Mouse (Mus musculus): Measurements from ENCODE around the gene Lenep. TPM values are rescaled to one million over a fixed set of nuclear protein-coding genes. Genes with fewer than 3 reads are reported as not detected.

Gene Lenep
- polyA plus RNA-seq, 1 experiment from 2014 or later, result 0.55 TPM

Other genes with a start within 250 kb of the Lenep start
- gene Hcn3, start 242.6 kb downstream of the Lenep start, polyA plus RNA-seq (2014; fragmentation: Nextera tagmentation; extraction: Ambion mirVana), result 1.4 and 1.9 TPM in 2 replicates
- 32.7 and 35.1 TPM in 2 replicates for gene Clk2, start 238.0 kb downstream of the Lenep start, polyA plus RNA-seq (2014; fragmentation: Nextera tagmentation; extraction: Ambion mirVana)
- 92.9 and 95.1 TPM in 2 replicates for gene Scamp3, start 225.3 kb downstream of the Lenep start, polyA plus RNA-seq (2014; fragmentation: Nextera tagmentation; extraction: Ambion mirVana)
- gene Fam189b, start 219.7 kb downstream of the Lenep start, polyA plus RNA-seq (2014; fragmentation: Nextera tagmentation; extraction: Ambion mirVana), result 28.3 and 28.7 TPM in 2 replicates
- gene Gba, start 199.9 kb downstream of the Lenep start, polyA plus RNA-seq (2014; fragmentation: Nextera tagmentation; extraction: Ambion mirVana), result 37.0 and 37.4 TPM in 2 replicates
- gene Thbs3, start 187.6 kb downstream of the Lenep start, polyA plus RNA-seq (2014; fragmentation: Nextera tagmentation; extraction: Ambion mirVana), result 24.2 and 26.4 TPM in 2 replicates
- gene Mtx1, start 175.7 kb downstream of the Lenep start, polyA plus RNA-seq (2014; fragmentation: Nextera tagmentation; extraction: Ambion mirVana), result 182 and 196 TPM in 2 replicates
- 56.3 and 58.2 TPM in 2 replicates for gene Muc1, start 173.7 kb downstream of the Lenep start, polyA plus RNA-seq (2014; fragmentation: Nextera tagmentation; extraction: Ambion mirVana)
- gene Krtcap2, start 156.8 kb downstream of the Lenep start, polyA plus RNA-seq (2014; fragmentation: Nextera tagmentation; extraction: Ambion mirVana), result 297 and 314 TPM in 2 replicates
- 4.9 and 5.1 TPM in 2 replicates for gene Trim46, start 156.5 kb downstream of the Lenep start, polyA plus RNA-seq (2014; fragmentation: Nextera tagmentation; extraction: Ambion mirVana)
- 144 and 186 TPM in 2 replicates for gene Dpm3, start 143.4 kb downstream of the Lenep start, polyA plus RNA-seq (2014; fragmentation: Nextera tagmentation; extraction: Ambion mirVana)
- gene Slc50a1, start 132.2 kb downstream of the Lenep start, polyA plus RNA-seq (2014; fragmentation: Nextera tagmentation; extraction: Ambion mirVana), result 86.5 TPM in 2 replicates
- 39.3 and 45.0 TPM in 2 replicates for gene Efna1, start 121.7 kb downstream of the Lenep start, polyA plus RNA-seq (2014; fragmentation: Nextera tagmentation; extraction: Ambion mirVana)
- 10.9 and 11.6 TPM in 2 replicates for gene Efna3, start 79.8 kb downstream of the Lenep start, polyA plus RNA-seq (2014; fragmentation: Nextera tagmentation; extraction: Ambion mirVana)
- gene Efna4, start 64.8 kb downstream of the Lenep start, polyA plus RNA-seq (2014; fragmentation: Nextera tagmentation; extraction: Ambion mirVana), result 24.0 and 25.3 TPM in 2 replicates
- 27.9 and 28.5 TPM in 2 replicates for gene Adam15, start 52.8 kb downstream of the Lenep start, polyA plus RNA-seq (2014; fragmentation: Nextera tagmentation; extraction: Ambion mirVana)
- gene Dcst2, start 40.8 kb downstream of the Lenep start, polyA plus RNA-seq (2014; fragmentation: Nextera tagmentation; extraction: Ambion mirVana), result 0.18 and 0.42 TPM in 2 replicates
- 0.11 and 0.55 TPM in 2 replicates for gene Dcst1, start 37.5 kb downstream of the Lenep start, polyA plus RNA-seq (2014; fragmentation: Nextera tagmentation; extraction: Ambion mirVana)
- 4.5 and 5.7 TPM in 2 replicates for gene Zbtb7b, start 8.0 kb downstream of the Lenep start, polyA plus RNA-seq (2014; fragmentation: Nextera tagmentation; extraction: Ambion mirVana)
- 22.3 and 24.5 TPM in 2 replicates for gene Flad1, start 9.1 kb upstream of the Lenep start, polyA plus RNA-seq (2014; fragmentation: Nextera tagmentation; extraction: Ambion mirVana)
- gene Cks1b, start 15.6 kb upstream of the Lenep start, polyA plus RNA-seq (2014; fragmentation: Nextera tagmentation; extraction: Ambion mirVana), result 470 and 503 TPM in 2 replicates
- 68.7 and 73.2 TPM in 2 replicates for gene Shc1, start 15.7 kb upstream of the Lenep start, polyA plus RNA-seq (2014; fragmentation: Nextera tagmentation; extraction: Ambion mirVana)
- gene Pygo2, start 27.4 kb upstream of the Lenep start, polyA plus RNA-seq (2014; fragmentation: Nextera tagmentation; extraction: Ambion mirVana), result 39.7 and 49.2 TPM in 2 replicates
- gene Pbxip1, start 33.9 kb upstream of the Lenep start, polyA plus RNA-seq (2014; fragmentation: Nextera tagmentation; extraction: Ambion mirVana), result 21.7 and 25.3 TPM in 2 replicates
- 50.4 and 50.5 TPM in 2 replicates for gene Pmvk, start 51.7 kb upstream of the Lenep start, polyA plus RNA-seq (2014; fragmentation: Nextera tagmentation; extraction: Ambion mirVana)
- 4.4 and 6.0 TPM in 2 replicates for gene Kcnn3, start 117.4 kb upstream of the Lenep start, polyA plus RNA-seq (2014; fragmentation: Nextera tagmentation; extraction: Ambion mirVana)